Mouse (Mus musculus) cerebellum, adult 9-10 months (tissue): ENCODE results near the gene Ghsr.

Source experiments
- DNase-seq: peaks from one replicate; pipeline ENCODE4 v3.0.0; 2022

Gene Ghsr

DNA sequence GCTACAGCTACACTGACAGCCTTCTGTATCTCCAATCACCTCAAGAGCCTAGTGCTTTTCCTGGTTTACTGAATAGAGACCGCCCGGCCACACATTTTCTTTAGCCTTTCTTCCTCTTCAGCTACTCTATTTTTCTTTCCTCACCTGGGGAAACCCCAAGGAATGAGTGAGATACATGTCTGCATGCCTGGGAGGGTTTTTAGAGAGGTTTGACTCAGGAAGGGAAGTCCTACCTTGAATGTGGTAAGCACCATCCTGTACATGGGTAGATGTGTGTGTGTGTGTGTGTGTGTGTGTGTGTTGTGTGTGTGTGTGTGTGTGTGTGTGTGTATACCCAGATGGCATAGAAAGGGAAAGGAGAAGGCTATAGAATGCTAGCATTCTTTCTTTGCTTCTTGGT lies 40.1 kb downstream of the Ghsr start:
- DNase-seq = no peak

DNA sequence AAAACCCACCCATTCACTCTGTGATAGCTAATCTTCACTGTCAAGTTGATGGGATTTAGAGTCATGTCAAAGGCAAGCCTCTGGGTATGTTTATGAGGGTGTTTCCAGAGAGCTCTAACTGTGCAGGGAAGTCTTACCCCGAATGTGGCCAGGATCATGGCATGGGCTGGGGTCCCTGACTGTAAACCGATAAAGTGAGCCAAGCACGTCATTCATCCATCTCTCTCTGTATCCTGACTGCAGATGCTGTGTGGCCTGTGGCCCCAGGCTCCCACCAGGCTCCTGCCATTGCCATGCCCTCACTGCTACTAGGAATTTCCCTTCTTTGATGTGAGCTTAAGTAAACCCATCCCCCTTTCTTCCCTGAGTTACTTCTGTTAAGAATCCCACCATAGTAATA lies 42.4 kb downstream of the Ghsr start:
- no peak for DNase-seq

DNA sequence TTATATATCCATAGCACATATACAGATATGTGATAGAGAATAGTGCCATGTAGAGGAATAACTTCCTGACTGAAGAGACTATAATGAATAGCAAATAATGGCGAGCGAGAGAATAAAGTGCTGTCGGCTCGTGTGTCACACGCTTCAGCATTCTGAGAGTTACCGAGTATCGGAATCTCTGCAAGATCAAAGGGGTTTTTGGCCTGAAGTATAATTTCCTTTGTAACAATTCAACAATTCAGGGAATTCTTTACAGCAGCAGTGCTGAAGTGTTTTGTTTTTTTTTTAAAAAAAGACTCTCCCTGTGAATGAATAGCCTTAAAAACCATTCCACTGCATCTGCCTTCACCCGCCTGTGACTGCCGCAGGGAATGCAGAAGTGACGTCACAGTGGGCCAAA lies 45.6 kb downstream of the Ghsr start:
- DNase-seq = no peak

DNA sequence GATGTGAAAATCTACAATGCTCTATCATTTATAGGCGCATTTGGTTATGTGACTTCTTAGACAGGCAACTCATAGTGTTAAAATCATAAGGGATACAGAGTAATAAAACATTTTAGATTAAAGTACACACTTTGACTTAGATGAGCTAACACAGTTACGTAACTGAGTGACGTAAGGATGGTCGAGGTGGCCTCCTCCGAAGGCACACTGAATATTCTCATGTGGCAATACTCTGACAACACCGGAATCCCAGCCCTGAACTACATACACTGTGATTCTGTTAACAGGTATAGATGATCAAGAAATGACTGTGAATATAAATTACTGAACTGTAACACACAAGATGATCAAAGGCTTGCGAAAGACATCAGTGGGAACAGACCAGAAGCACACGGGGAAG lies 47.5 kb downstream of the Ghsr start:
- DNase-seq = no peak

DNA sequence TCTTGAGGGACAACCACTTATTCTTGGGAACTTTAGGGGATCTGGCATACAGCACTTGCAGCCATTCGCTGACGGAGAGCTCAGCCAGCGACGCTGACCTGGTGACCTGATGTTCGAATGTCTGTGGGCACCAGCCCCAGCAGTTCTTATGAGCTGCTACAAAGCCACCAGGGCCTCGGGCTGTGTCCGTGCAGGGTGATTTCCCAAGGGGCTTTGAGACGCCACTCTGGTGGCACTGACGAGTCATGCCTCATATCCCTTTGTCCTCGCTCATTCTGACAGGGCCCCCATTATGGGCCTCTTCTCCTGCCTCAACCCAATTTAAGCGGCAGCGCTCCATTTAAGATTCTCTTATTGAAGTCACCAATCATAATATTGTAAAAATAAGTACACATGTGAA lies 50.8 kb downstream of the Ghsr start:
- DNase-seq = no peak

DNA sequence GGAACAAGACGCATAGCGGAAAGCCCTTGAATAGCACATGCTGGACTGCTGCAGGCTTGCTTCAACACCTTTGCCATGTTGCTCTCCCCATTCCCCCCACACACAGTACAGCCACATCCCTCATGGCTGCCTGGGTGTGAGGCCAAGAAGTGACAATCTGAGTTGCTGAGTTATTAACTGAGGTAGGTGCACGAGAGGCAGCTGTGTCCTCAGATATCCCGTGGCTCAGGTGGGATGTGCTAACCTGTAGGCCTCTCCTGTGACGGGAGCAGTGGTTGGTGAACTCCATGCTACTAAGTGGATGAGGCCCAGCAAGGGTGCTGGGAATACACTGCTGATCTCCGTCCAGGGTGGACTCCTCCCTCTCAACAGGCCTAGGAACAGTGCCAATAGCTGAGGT lies 51.4 kb downstream of the Ghsr start:
- DNase-seq = no peak

DNA sequence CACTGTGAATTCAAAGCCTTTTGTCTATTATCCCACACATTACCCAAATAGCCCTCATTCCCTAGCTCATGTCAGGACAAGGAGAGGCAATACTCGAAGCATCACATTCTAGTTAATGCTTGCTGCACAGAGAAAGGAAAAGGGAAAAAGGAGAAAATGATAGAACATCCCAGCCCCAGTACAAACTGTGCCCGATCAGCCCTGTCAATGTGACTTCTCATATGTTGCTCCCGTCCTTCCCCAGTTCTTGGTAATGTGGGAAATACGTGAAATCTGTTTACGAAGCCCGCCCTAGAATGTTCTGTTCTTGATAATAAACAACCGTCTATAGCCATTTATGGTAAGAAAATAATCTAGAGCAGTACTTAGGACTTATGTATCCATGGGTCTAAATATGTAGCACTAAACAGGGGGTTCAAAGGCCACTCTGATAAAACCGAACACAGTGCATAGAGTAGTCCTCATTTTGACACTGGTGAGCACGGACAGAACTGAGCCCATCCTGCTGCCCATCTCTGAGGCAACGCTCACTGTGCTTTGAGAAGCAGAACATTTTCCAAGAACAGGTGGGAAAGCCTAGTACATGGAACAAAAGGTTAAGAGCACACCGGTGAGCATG lies 53.0 kb downstream of the Ghsr start:
- no peak for DNase-seq

DNA sequence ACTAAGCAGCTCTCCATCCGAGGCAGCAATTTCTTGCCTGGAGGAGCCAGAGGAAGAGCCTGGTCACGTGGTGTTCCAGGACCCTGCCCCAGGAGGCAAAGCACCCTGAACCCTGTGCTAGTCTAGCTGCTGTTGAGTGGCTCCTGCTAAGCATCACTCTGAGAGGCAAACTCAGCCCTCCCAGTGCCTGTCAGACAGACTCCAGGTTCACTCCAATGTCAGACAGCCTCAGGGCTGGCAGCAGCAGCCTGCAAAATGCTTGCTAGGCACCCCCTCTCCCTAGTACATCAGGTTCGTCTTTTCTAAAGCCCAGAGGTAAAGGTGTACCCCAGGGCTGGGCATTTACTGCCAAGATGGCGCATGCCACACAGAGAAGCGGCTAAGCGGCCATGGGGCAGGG lies 56.3 kb downstream of the Ghsr start:
- no peak for DNase-seq
